Mouse (Mus musculus) bone marrow, adult 2 months (tissue): Measurements from ENCODE around the gene Efhd1. TPM values are rescaled to one million over a fixed set of nuclear protein-coding genes. Genes with fewer than 3 reads are reported as not detected.

Source experiments
- H3K27ac ChIP-seq: fragments of 200-500 bp; 2 replicates; pipeline ENCODE4 v1.5.1; 2012; ENCODE audit warnings: low read depth, mild to moderate bottlenecking, control low read depth, inconsistent platforms, low read length; ENCODE audit not compliant: control insufficient read depth, poor library complexity, insufficient read depth
- H3K4me1 ChIP-seq: fragments of 200-500 bp; 2 replicates; pipeline ENCODE4 v1.6.1; 2011; ENCODE audit warnings: low read length; ENCODE audit not compliant: control insufficient read depth, insufficient read depth
- H3K4me3 ChIP-seq: fragments of 200-500 bp; replicated peaks from 2 replicates; pipeline ENCODE3; 2011; ENCODE audit warnings: mild to moderate bottlenecking, low read depth, low read length, control low read depth; ENCODE audit not compliant: control insufficient read depth
- CTCF ChIP-seq: fragments of 200-500 bp; IDR thresholded peaks from 2 replicates; pipeline ENCODE4 v1.5.1; 2011; ENCODE audit warnings: low read length, control low read depth; ENCODE audit not compliant: control insufficient read depth, insufficient read depth
- POLR2A ChIP-seq: fragments of 200-500 bp; IDR thresholded peaks from 2 replicates; pipeline ENCODE4 v1.6.1; 2011; ENCODE audit warnings: low read depth, mild to moderate bottlenecking, control low read depth, low read length, borderline replicate concordance; ENCODE audit not compliant: control insufficient read depth
- WGBS: fragments of 180-500 bp; shearing (Covaris S2); methylation state at CpG from one replicate; pipeline ENCODE4 v1.1.7; 2018; 5-methylcytosine and 5-hydroxymethylcytosine counted together
- polyA plus RNA-seq: library from polyadenylated mRNA; stranded (reverse); fragments of >200 nt; gene quantifications from 2 replicates; pipeline ENCODE4 v1.2.4, GENCODE M21; 2011; ENCODE audit warnings: low replicate concordance; ENCODE audit not compliant: missing spikeins, insufficient read depth, insufficient read length

The Efhd1 gene
- polyA plus RNA-seq, 1 experiment, result not detected

- no peaks in the 10 kb centered on the region for H3K4me1 ChIP-seq
- no peak for TF ChIP-seq POLR2A
- TF ChIP-seq CTCF, result no peak
- 86% methylated on average over 3 of the region's 3 CpGs for WGBS
- H3K27ac ChIP-seq, result no peak overlapping the region
- no peak overlapping the region for H3K4me3 ChIP-seq
Observed at GRCm38 (mm10) chr1:87272462-87272861, 8.3 kb downstream of the Efhd1 start.

GRCm38 (mm10) chr1:87273514-87273942 is 9.4 kb downstream of the Efhd1 start:
- Histone ChIP-seq H3K4me3 (no peak overlapping the region), H3K27ac (no peak overlapping the region), H3K4me1 (no peaks in the 10 kb centered on the region)
- 81% methylated on average over 3 of the region's 3 CpGs for WGBS
- TF ChIP-seq POLR2A, result no peak
- no peak for TF ChIP-seq CTCF

GRCm38 (mm10) chr1:87274134-87274533 is 10.0 kb downstream of the Efhd1 start:
- H3K27ac ChIP-seq, result no peak overlapping the region

GRCm38 (mm10) chr1:87275151-87275550 is 11.0 kb downstream of the Efhd1 start:
- 84% methylated on average over 12 of the region's 12 CpGs for WGBS
- H3K27ac ChIP-seq, result no peak overlapping the region
- no peak overlapping the region for H3K4me3 ChIP-seq
- H3K4me1 ChIP-seq, result no peaks in the 10 kb centered on the region
- TF ChIP-seq POLR2A, result no peak
- TF ChIP-seq CTCF, result no peak

More at GRCm38 (mm10) chr1:87274134-87274533, 10.0 kb downstream of the Efhd1 start:
- TF ChIP-seq POLR2A, result no peak
- TF ChIP-seq CTCF, result no peak
- H3K4me1 ChIP-seq, result no peaks in the 10 kb centered on the region
- no peak overlapping the region for H3K4me3 ChIP-seq
- 71% methylated on average over 4 of the region's 4 CpGs for WGBS

- no peak overlapping the region for H3K27ac ChIP-seq
- H3K4me1 ChIP-seq, result no peaks in the 10 kb centered on the region
- TF ChIP-seq CTCF (no peak), POLR2A (no peak)
- 69% methylated on average over 2 of the region's 2 CpGs for WGBS
- H3K4me3 ChIP-seq, result no peak overlapping the region
Observed at GRCm38 (mm10) chr1:87276056-87276455, 11.9 kb downstream of the Efhd1 start.

- 57% methylated on average over 5 of the region's 5 CpGs for WGBS
- TF ChIP-seq POLR2A (no peak), CTCF (no peak)
Observed at GRCm38 (mm10) chr1:87280281-87280680, 16.1 kb downstream of the Efhd1 start.

GRCm38 (mm10) chr1:87281599-87282412 is 17.6 kb downstream of the Efhd1 start:
- peak overlapping the region; percentile 36 for H3K4me3 ChIP-seq
- WGBS, result 3% methylated on average over 20 of the region's 20 CpGs
- TF ChIP-seq POLR2A (no peak), CTCF (no peak)
- H3K27ac ChIP-seq, result peak overlapping the region; percentile 36; the same call in 1 of the 2 replicates
- no peaks in the 10 kb centered on the region for H3K4me1 ChIP-seq

More at GRCm38 (mm10) chr1:87280281-87280680, 16.1 kb downstream of the Efhd1 start:
- no peak overlapping the region for H3K4me3 ChIP-seq
- no peak overlapping the region for H3K27ac ChIP-seq
- H3K4me1 ChIP-seq, result no peaks in the 10 kb centered on the region

- Histone ChIP-seq H3K27ac (no peak overlapping the region), H3K4me1 (no peaks in the 10 kb centered on the region), H3K4me3 (no peak overlapping the region)
- TF ChIP-seq CTCF, result no peak
- TF ChIP-seq POLR2A, result no peak
- 74% methylated on average over 6 of the region's 6 CpGs for WGBS
Observed at GRCm38 (mm10) chr1:87282413-87282788, 18.2 kb downstream of the Efhd1 start.
